Mouse (Mus musculus): ENCODE measurements around the gene Dtd1. TPM values are rescaled to one million over a fixed set of nuclear protein-coding genes. Genes with fewer than 3 reads are reported as not detected.

Dtd1 gene
- polyA plus RNA-seq, 1 experiment from 2014 or later = 45.8 TPM

GRCm38 (mm10) chr2:144781871-144782270 is 182.2 kb downstream of the Dtd1 start:
- no peak for ATAC-seq
- in situ Hi-C loops (cut with MboI; ENCODE audit: low pct_unique_long_range_greater_than_20kb) = no loop called here
- no peak for TF ChIP-seq CTCF (IDR thresholded peaks at IDR 0.05)

GRCm38 (mm10) chr2:144782481-144782880 is 182.8 kb downstream of the Dtd1 start:
- no peak for TF ChIP-seq CTCF (IDR thresholded peaks at IDR 0.05)
- in situ Hi-C loops (cut with MboI; ENCODE audit: low pct_unique_long_range_greater_than_20kb) = no loop called here
- no peaks in the 10 kb centered on the region for H3K27me3 ChIP-seq
- CTCF ChIA-PET = no interaction called here
- ATAC-seq = no peak
- no peak for DNase-seq (ENCODE audit: low read depth, low spot score)
- POLR2A ChIA-PET = no interaction called here

More at GRCm38 (mm10) chr2:144781871-144782270, 182.2 kb downstream of the Dtd1 start:
- H3K27me3 ChIP-seq = no peaks in the 10 kb centered on the region
- ChIA-PET CTCF (interaction anchor here (0.7 kb wide), 1 partner anchor 10 kb away, joined by 3 read pairs; no protein-coding TSS in a partner anchor), POLR2A (no interaction called here)
- DNase-seq (ENCODE audit: low read depth, low spot score) = no peak

GRCm38 (mm10) chr2:144783190-144783589 is 183.5 kb downstream of the Dtd1 start:
- CTCF ChIA-PET = interaction anchor here (1.6 kb wide), 1 partner anchor 15 kb away, joined by 4 read pairs; no protein-coding TSS in a partner anchor
- no peak for TF ChIP-seq CTCF (IDR thresholded peaks at IDR 0.05)
- DNase-seq (ENCODE audit: low read depth, low spot score) = no peak
- H3K27me3 ChIP-seq = no peaks in the 10 kb centered on the region
- ATAC-seq = no peak
- POLR2A ChIA-PET = no interaction called here
- in situ Hi-C loops (cut with MboI; ENCODE audit: low pct_unique_long_range_greater_than_20kb) = no loop called here

GRCm38 (mm10) chr2:144783831-144784230 is 184.1 kb downstream of the Dtd1 start:
- DNase-seq (ENCODE audit: low read depth, low spot score) (no peak), ATAC-seq (no peak)
- in situ Hi-C loops (cut with MboI; ENCODE audit: low pct_unique_long_range_greater_than_20kb) = no loop called here
- ChIA-PET POLR2A (no interaction called here), CTCF (interaction anchor here (1.6 kb wide), 1 partner anchor 14 kb away, joined by 4 read pairs; no protein-coding TSS in a partner anchor)
- no peaks in the 10 kb centered on the region for H3K27me3 ChIP-seq
- TF ChIP-seq CTCF (IDR thresholded peaks at IDR 0.05) = no peak

- POLR2A ChIA-PET = no interaction called here
- in situ Hi-C loops (cut with MboI; ENCODE audit: low pct_unique_long_range_greater_than_20kb) = no loop called here
- DNase-seq (ENCODE audit: low read depth, low spot score) (no peak), ATAC-seq (no peak)
- TF ChIP-seq CTCF (IDR thresholded peaks at IDR 0.05) = no peak
- no peaks in the 10 kb centered on the region for H3K27me3 ChIP-seq
- CTCF ChIA-PET = no interaction called here
These were observed 192.1 kb downstream of the Dtd1 start for GRCm38 (mm10) chr2:144791671-144792294.

GRCm38 (mm10) chr2:144797515-144797914 is 197.8 kb downstream of the Dtd1 start:
- ATAC-seq (no peak), DNase-seq (ENCODE audit: low read depth, low spot score) (no peak)
- H3K27me3 ChIP-seq = peaks cover 6% of the 10 kb centered on the region
- POLR2A ChIA-PET = interaction anchor here (0.8 kb wide), 1 partner anchor 19 kb away, joined by 3 read pairs; no protein-coding TSS in a partner anchor
- TF ChIP-seq CTCF (IDR thresholded peaks at IDR 0.05) = no peak
- CTCF ChIA-PET = interaction anchor here (1.2 to 1.6 kb wide), 3 partner anchors 8 to 33 kb away, joined by 3 to 4 read pairs (median 4); no protein-coding TSS in a partner anchor
- in situ Hi-C loops (cut with MboI; ENCODE audit: low pct_unique_long_range_greater_than_20kb) = no loop called here

GRCm38 (mm10) chr2:144807766-144808754 is 208.4 kb downstream of the Dtd1 start:
- in situ Hi-C loops (cut with MboI; ENCODE audit: low pct_unique_long_range_greater_than_20kb) = no loop called here
- ATAC-seq (no peak), DNase-seq (ENCODE audit: low read depth, low spot score) (no peak)
- CTCF ChIA-PET = interaction anchor here (1.0 to 1.8 kb wide), 2 partner anchors 14 to 36 kb away, joined by 3 to 5 read pairs; no protein-coding TSS in a partner anchor
- TF ChIP-seq CTCF (IDR thresholded peaks at IDR 0.05) = no peak
- POLR2A ChIA-PET = no interaction called here
- peaks cover 4% of the 10 kb centered on the region for H3K27me3 ChIP-seq

Other genes starting within 250 kb of the Dtd1 start
- 35.8 TPM for gene Kat14, start 230.9 kb upstream of the Dtd1 start, polyA plus RNA-seq (2021)
- 0.24 TPM for gene Pet117, start 230.9 kb upstream of the Dtd1 start, polyA plus RNA-seq (2021)
- gene Dzank1, start 72.5 kb upstream of the Dtd1 start, polyA plus RNA-seq (2021) = 3.6 TPM
- gene Polr3f, start 72.2 kb upstream of the Dtd1 start, polyA plus RNA-seq (2021) = 19.8 TPM
- 65.2 TPM for gene Rbbp9, start 49.0 kb upstream of the Dtd1 start, polyA plus RNA-seq (2021)
- 117 TPM for gene Sec23b, start 43.7 kb upstream of the Dtd1 start, polyA plus RNA-seq (2021)
- gene Smim26, start 5.8 kb upstream of the Dtd1 start, polyA plus RNA-seq (2021) = 45.9 TPM
- not detected for gene Scp2d1, start 223.8 kb downstream of the Dtd1 start, polyA plus RNA-seq (2021)

Data from Patski (cell line).